Mouse (Mus musculus): ENCODE measurements around the gene Btc.

The Btc gene

DNA sequence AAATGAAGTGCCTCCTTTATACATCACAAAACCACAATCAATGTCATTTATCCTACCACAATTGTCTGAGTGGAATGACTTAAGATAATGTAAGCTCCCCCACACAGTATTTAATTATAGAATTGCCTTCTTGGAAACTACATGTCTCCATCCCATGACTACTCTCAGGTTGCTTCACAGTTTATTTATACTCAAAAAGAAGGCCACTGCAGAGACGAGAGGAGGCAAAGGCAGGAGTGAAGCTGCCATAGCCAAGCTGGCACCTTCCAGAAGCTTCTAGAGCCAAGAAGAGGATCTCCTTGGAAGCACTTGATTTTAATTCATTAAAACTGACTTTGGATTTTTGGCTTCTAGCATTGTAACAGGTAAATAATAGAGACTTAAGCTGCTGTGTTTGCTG, 81.0 kb downstream of the Btc start:
- no peak for DNase-seq (ENCODE audit: low spot score in 2 of 2)

DNA sequence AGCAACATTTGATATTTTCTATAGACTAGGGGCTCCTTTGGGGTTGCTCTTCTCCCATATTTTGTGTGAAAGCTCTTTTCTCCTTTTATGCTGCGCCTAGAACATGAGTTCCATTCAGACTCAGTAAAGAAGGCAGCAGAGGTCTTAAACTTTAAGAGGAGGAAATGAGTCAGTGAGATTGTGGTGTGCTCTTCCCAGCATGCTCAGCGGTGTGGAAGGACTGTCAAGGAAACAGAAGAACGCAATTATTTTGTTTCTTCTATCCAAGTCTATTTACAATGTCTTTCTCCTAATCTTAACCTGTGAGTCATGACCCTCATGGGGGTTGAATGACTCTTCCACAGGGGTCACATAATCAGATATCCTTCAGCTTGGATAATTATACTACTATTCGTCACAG, 82.4 kb downstream of the Btc start:
- no peak for DNase-seq (ENCODE audit: low spot score in 2 of 2)

DNA sequence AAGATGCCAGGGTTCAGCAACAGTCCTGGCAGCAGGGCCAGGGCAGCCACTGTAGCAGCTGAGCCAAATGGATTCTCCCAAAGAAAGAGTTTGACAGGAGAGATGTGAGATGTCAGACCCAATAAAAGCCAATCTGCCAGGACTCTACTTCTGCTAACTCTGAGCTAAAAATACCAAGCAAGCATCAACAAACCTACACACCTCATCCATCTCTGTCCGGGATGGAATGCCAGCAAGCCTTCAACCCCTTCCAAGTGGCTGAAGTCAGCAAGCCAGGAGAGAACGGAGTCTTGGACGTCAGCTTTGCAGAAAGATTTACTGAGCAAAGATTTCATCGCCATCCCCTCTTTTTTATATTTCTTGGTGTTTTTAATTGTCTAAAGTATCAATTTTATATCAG, 88.8 kb downstream of the Btc start:
- no peak for DNase-seq (ENCODE audit: low spot score in 2 of 2)

DNA sequence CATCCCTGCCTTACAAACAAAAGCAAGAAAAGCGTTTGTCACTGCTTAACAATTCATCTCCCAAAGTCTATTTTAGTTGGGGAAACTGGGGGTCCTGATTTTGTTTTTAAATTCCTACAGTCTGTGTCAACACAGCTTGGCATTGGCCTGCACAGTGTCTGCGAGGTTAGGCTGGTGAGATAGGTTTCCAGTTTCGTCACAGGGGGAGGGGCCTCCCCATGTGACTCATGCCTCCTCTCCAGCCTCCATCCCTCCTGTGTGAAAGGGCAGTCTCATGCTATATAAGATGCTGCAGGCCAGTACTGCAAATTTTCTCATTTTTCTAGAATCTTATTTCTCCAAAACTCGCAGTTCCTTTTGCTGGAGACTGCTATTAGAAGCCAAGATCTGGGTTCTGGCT, 91.0 kb downstream of the Btc start:
- DNase-seq (ENCODE audit: low spot score in 2 of 2): no peak

DNA sequence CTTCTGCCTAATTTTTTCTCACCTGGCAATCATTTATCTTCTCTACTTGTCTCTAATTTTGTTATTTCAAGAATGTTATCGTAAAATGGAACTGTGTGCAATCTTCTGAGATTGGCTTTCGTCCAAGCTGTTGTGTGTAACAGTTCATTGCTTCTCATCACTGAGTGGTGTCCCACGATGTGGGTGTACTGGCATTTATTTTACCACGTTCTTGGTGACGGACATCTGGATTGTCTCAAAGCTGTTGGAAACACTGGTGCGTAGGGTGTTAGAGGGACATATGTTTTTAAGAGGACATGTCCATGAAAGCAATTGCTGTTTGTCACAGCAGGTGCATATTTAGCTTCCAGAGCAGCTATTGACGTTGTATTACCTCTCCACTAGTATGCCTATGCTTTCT, 94.2 kb downstream of the Btc start:
- DNase-seq (ENCODE audit: low spot score in 2 of 2): no peak

DNA sequence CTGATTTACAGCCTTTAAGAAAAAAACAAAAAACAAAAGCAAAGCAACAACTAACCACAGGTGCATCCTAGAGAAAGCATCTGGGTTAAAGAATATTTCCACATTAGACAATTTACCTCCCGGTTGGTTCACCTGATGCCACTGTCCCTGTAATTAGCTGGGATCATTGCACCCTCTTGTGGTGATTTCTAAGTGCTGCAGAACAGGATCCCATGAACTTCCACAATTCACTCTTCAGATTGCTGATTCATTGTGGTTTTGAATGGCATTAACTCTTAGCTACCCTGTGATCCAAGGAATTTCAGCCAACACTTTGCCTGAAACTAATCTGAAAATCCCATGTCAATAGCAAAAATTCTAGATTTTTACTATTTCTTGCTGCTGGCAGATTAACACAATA, 94.9 kb downstream of the Btc start:
- DNase-seq (ENCODE audit: low spot score in 2 of 2): peak in 1 of 2 experiments; percentile 39

Measured in cerebellum, postnatal 4 days (tissue).